Mouse (Mus musculus) ovary, postnatal 14 days (tissue): ENCODE results near the gene Rbms2.
"Not testable (repeated sequence)": the region's sequence is repeated elsewhere in the genome, so short reads cannot be mapped to it uniquely, and the experiment has no call there.

Source experiments
- DNase-seq: peaks from one replicate; pipeline ENCODE4 v3.0.0; 2022; ENCODE audit warnings: low spot score

The Rbms2 gene

GRCm38 (mm10) chr10:128179989-128180388, at the start of gene Rbms2:
Gene Rbms2, minus strand, starts transcription at chr10:128180297.
- no peak for DNase-seq

DNA sequence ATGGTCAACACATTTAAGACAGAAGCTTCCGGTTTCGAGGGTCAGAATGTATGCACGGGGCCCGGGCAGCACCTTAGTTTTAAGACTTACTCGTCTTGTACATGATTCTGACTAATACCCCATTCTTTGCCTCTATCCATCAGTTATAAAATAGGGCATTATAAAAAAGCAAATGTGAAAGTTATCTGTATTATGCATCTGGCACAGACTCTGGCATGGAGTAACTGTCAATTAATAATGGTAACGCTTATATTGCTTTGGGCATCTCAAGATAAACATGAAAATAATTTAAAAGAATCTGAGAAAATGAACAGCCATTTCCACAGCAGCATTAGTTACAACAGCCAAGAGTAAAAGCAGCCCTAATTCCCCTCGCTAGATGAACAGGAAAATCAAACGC, 47.9 kb upstream of the Rbms2 start:
- DNase-seq, result no peak

DNA sequence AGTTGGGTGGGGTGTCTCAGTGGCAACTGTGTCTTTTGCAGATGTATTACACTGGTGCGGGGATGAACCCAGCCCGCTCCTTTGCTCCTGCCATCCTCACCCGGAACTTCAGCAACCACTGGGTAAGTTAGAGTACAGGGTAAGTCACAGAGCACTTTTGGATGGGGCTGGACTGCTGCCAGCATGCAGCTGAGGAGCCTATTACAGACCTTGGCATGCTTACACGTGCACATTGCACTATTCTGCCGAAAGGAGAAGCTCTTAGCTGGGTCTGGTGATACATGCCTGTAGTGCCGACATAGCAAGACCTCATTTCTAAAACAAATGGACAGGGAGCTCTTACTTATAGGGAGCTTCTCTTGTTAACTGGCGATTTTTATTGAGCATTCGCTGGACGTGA, 47.5 kb upstream of the Rbms2 start:
- DNase-seq, result no peak

- no peak for DNase-seq
Observed at GRCm38 (mm10) chr10:128225538-128225937, 45.4 kb upstream of the Rbms2 start, which contains the start of gene Mip. Gene Mip, plus strand, starts transcription at chr10:128225838.

DNA sequence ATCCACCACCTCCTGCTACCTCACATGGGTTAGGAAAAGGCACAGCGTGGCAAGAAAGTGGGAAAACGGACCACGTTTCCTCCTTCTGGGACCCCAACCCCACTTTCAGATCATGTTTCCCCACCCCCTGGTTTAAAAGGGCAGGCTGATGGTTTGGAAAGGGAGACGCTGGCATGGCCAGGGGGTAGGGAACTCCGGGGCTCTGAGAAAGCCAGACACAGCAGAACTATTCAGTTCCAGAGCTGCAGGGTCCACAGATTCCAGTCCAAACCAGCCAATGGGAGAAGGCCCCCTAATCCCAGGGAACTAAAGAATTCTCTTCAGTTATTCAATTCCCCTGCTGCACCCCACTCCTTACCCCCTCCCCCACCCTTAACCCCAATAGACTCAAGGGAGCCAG, 45.0 kb upstream of the Rbms2 start:
- no peak for DNase-seq

GRCm38 (mm10) chr10:128221533-128222286, 41.6 kb upstream of the Rbms2 start:
- DNase-seq, result no peak

- no peak for DNase-seq
Observed at GRCm38 (mm10) chr10:128218387-128219117, 38.5 kb upstream of the Rbms2 start.

- no peak for DNase-seq
Observed at GRCm38 (mm10) chr10:128214981-128215380, 34.9 kb upstream of the Rbms2 start.

DNA sequence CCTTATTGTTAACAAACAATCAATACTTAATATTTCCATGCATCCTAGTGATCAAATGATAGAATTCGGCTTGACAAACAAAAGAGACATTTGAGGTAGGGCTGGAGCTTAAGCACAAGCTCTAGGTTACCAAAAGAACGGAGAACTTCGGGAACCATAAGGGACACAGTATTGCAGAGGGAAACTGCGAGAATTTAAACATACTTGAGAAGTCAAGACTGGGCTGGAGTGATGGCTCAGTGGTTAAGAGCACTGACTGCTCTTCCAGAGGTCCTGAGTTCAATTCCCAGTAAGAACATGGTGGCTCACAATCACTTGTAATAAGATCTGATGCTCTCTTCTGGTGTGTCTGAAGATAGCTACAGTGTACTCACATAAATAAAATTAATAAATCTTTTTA, 34.0 kb upstream of the Rbms2 start:
- DNase-seq, result not testable (repeated sequence)

DNA sequence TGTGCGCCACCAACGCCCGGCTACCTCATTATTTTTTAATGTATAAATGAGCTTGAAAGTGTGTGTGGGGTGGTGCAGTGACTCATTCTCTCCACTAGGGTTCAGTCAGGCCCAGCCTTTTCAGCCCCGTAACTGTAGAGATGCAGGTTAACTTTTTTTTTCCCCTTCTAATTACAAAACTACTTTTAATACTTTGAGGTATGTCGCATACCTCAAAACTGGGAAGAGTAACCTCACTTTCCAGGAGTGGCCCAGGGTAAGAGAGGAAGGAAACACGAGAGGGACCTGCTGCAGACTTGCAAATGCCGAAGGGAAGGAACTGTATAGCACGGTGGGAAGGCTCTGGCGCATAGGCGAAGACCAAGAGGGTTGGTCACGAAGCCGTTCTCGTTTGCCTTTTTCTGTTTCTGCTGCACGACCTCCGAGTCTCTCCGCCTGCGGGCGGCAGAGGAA, 32.8 kb upstream of the Rbms2 start:
- peak; percentile 46 for DNase-seq

GRCm38 (mm10) chr10:128212148-128212547, 32.1 kb upstream of the Rbms2 start:
- no peak for DNase-seq

DNA sequence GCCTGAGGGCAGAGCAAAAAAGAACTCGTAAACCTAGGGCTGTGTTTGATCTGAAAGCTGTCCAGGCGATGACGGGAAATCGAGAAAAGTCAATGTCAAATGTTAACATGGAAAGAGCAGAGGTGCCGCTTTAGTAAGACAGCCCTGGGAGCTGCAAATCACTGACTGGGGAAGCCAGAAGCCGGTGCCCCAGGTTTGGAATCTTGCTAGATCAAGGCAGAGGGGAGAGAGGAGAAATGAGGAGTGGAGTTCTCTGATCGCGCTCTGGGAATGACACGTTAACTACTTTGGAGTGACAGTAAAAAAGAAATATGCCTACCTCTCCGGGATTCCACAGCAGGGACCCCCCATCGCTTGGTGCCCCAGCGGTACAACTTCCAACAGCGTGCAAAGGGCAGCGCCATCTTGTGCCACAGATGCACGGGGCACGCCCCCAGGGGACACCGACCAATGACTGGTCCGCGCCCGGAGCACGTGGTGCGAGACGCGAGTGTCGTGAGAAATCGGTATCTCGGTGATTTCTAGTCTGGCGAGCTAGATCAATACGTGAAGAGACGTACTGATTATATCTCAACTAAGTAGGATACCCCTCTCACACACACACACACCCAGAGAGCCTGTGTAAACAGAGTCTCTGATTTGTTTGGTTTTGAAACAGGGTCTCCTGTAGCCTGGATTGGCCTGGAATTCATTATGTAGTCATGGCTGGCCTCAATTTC, 31.5 kb upstream of the Rbms2 start, which contains the start of gene Spryd4:
Gene Spryd4 (minus strand): TSS at position 418 of the 719 bp plus-strand sequence.
- DNase-seq, result peak; percentile 82

DNA sequence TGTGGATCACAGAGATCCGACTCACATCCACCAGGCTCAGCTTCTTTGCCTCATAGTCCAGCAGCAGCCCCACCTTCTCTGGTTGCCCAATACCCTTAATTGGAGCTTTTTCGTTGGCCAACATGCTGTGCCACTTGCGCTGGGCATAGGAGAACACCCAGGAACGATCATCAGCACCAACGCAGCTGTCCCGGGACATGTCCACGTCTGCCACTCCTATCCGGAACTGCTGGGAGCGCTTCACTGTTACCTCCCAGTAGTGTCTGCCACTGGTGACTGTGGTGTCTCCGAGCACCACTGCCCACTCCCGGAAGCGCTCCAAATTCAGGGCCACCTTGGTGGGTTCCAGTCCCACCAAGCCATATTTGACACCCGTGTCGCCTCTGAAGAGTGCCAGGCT, 30.9 kb upstream of the Rbms2 start:
- no peak for DNase-seq

DNA sequence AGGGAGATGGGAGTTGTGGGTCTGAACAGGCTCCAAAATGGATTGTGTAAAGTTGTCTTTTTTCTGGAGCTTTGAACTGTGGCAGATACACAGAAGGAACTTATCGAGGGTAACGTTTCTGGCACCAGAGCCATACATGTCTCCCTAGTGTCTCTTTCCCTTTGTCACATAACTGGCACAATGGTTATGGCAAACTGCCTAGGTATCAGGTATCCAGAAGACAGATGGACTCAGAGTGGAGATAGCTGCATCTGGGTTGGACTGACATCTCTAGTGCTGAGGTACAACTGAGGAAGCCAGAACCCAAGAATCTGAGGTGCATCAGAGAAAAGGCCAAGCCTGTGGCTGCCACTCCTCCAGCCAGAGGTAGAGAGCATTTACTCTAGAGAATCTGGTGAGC, 30.0 kb upstream of the Rbms2 start:
- DNase-seq, result no peak

GRCm38 (mm10) chr10:128209311-128210009, 29.4 kb upstream of the Rbms2 start:
- no peak for DNase-seq

DNA sequence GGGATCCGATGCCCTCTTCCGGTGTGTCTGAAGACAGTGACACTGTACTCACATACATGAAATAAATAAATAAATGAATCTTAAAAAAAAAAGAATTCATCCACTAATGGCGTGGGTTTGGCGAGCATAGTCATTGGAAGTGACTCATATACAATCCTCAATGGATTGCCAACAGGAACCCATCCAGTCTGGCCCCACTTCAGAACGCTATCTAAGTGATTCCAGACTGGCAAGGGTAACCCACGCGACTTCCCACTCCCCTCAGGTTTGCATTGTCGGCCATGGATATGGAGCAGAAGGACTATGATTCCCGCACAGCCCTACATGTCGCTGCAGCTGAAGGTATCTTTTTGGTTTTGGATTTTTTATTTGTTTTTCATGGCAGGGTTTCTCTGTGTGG, 28.2 kb upstream of the Rbms2 start:
- no peak for DNase-seq

DNA sequence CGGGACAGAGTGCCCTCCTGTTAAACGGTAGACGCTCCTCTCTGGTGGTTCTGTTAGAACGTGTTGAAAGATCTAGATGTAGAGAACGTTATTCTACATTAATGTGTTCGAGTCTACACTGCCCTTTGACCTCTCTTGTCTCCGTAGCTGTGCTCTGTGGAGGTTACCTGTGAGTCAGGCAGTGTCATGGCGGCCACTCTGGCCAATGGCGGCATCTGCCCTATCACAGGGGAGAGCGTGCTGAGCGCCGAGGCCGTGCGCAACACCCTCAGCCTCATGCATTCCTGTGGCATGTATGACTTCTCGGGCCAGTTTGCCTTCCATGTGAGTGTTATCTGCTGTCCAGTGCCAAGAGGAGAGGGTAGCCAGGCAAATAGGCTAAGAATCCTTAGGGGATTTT, 24.8 kb upstream of the Rbms2 start:
- no peak for DNase-seq

DNA sequence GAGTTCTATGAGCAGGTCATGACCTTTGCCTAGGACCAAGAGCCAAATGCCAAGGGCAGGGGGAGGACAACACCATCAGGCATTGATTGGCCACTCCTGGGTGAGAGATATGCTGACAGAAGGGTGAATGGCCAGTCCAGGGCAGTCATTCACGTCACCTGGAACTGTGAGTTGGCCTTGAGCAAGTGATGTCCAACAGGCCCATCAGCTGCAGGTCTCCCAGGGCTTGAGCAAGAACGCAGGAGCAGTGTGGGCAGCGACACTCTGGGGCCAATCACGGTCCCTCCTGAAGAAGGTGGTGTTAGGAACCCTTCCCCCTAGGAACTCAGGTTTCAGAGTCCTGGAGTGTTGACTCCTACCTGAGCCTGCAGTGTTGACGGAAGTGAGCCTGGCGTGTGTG, 21.8 kb upstream of the Rbms2 start:
- DNase-seq, result no peak

DNA sequence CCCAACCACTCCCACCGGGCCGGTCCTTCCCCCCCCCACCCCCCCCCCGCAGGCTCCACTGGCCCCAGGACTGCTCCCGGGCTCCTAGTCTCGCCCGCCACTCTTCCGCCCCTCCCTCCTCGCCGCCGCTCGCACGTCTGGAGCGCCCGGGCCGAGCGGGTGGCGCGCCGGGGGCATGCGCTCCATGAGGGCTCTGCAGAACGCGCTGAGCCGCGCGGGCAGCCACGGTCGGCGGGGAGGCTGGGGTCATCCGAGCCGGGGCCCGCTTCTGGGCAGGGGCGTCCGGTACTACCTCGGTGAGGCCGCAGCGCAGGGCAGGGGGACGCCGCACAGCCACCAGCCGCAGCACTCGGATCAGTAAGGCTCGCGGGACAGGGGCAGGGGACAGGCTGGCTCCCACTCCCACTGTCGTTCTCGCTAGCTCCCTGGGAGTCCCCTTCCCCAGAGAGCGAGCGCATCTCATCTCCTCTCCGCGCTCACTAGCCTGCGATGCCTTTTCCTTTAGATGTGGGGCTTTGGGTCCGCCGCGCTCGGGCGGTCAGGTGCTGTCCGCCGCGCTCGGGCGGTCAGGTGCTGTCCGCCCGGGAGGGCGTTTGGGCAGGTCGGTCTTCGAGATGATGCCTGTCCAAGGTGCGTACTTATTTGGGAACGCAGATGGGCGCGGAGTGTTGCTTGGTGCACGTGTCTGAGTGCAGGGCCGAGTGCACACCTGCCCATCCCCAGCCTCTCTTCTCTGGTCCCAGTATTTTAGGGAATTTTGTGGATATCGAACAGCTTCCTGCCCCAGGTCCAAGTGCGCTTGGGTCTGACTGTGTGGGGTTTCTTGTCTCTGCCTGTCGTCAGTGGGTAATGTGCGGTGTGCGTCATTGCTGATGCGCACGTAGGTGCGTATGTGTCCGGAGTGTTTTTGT, 14.7 kb upstream of the Rbms2 start:
- DNase-seq, result no peak

GRCm38 (mm10) chr10:128194024-128194550, 14.0 kb upstream of the Rbms2 start, which contains the start of gene Gls2:
Gene Gls2, plus strand, starts transcription at chr10:128194457.
- DNase-seq, result peak; percentile 92

- DNase-seq, result no peak
Observed at GRCm38 (mm10) chr10:128193113-128193512, 13.0 kb upstream of the Rbms2 start.
